Mouse (Mus musculus): ENCODE data around the gene Dnah1.

DNA sequence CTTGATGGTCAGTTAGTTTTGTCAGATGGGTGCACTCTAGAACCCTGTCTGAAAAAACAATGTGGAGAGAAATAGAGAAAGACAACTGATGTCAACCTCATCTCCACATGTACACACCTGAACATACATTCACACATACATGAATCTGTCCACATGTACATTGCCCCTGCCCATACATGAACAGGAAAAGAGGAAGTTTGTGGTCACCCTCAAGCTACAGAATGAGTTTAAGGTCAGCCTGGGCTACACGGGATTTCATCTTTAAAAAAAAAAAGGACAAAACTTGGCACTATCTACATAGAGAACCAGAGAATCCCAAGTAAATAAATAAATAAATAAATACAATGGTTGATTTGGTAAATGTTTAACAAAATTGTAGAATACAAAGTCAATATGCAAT is 78.9 kb downstream of the Dnah1 start:
- TF ChIP-seq CTCF (IDR thresholded peaks at IDR 0.05; ENCODE audit: borderline replicate concordance, extremely low read depth, insufficient read depth, insufficient read length) (no peak), POLR2A (IDR thresholded peaks at IDR 0.05; ENCODE audit: borderline replicate concordance, extremely low read depth, insufficient read depth, insufficient read length, poor library complexity, severe bottlenecking) (no peak)
